Mouse (Mus musculus): ENCODE measurements around the gene Helz. TPM values are rescaled to one million over a fixed set of nuclear protein-coding genes. Genes with fewer than 3 reads are reported as not detected.
"Not testable (repeated sequence)": the region's sequence is repeated elsewhere in the genome, so short reads cannot be mapped to it uniquely, and the experiment has no call there.

The Helz gene
- polyA plus RNA-seq, 1 experiment from 2014 or later = 12.8 TPM

DNA sequence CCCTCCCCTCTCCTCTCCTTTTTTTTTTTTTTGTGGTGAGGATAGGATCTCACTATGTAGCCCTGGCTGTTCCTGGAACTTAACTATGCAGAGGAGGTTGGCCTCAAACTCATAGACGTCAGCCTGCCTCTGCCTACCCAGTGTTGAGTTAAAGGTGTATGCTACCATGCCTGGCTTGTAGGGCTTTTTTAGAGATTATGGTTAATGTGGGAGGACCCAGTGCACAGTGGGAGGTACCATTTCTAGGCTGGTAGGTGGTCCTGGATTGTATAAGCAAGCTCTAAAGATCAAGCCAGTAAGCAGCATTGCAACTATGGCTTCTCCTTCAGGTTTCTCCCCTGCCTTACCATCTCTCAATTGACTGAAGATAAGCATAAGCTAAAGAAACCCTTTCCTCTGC, 7.4 kb upstream of the Helz start:
- no peak for ATAC-seq

GRCm38 (mm10) chr11:107545747-107546476, 1.8 kb upstream of the Helz start:
- H3K4me3 ChIP-seq (ENCODE audit: low read depth, low read length) = peak overlapping the region; percentile 74

More for the DNA sequence above, 7.4 kb upstream of the Helz start:
- Histone ChIP-seq H3K9me3 (replicated peaks; ENCODE audit: control insufficient read depth, low read length) (no peaks in the 10 kb centered on the region), H3K27me3 (replicated peaks; ENCODE audit: control insufficient read depth, insufficient read depth, low read length) (0 out of 2 replicates have a peak, but pooled peaks cover under 1% of the 10 kb centered on the region), H3K4me1 (ENCODE audit: control insufficient read depth, insufficient read depth, low read length) (no peaks in the 10 kb centered on the region), H3K27ac (ENCODE audit: low read depth, low read length) (no peak overlapping the region), H3K9ac (ENCODE audit: low read length) (no peak overlapping the region), H3K36me3 (ENCODE audit: control insufficient read depth, insufficient read depth, low read length) (no peaks in the 10 kb centered on the region), H3K4me2 (ENCODE audit: low read length) (no peak overlapping the region), H3K4me3 (ENCODE audit: low read depth, low read length) (no peak overlapping the region)
- 53% methylated on average over 1 of the region's 1 CpGs for WGBS
- no peak for DNase-seq (ENCODE audit: low spot score)

DNA sequence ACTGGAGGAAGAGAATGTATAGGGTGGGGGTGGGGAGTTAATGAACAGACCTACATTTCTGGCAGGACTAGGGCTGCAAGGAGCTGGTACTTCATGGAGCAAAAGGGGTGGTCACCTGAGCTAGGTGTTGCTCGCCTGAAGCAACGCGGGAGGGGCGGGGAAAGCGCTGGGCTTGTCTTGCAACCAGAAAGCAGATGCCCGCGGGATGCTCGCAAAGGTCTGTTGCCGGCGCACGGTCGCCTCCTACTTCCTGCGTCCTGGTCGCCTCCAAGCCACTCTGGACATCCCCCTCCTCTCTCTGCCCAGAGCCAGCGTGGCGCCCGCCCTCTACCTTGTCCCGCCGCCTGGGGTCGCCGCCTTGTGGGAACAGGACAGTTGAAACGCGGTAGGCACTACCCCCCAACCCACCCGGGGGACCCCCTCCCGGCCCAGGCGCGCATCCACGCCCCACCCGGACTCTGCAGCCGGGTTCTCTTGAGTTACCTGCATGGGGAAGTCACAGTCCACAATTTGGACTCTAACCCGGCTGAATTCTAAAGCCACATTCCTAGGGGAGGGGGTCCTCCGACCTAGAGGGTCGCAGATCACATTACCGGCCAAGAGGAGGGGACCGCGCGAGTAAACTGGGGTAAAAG, 946 bp upstream of the Helz start:
- peak; percentile 24 for DNase-seq (ENCODE audit: low spot score)
- Histone ChIP-seq H3K27me3 (replicated peaks; ENCODE audit: control insufficient read depth, insufficient read depth, low read length) (0 out of 2 replicates have a peak, but pooled peaks cover 3% of the 10 kb centered on the region), H3K4me3 (ENCODE audit: low read depth, low read length) (peak overlapping the region; percentile 74), H3K9ac (ENCODE audit: low read length) (peak overlapping the region; percentile 82), H3K9me3 (replicated peaks; ENCODE audit: control insufficient read depth, low read length) (no peaks in the 10 kb centered on the region), H3K4me1 (ENCODE audit: control insufficient read depth, insufficient read depth, low read length) (peaks cover 9% of the 10 kb centered on the region; the same call in 1 of the 2 replicates), H3K4me2 (ENCODE audit: low read length) (peak overlapping the region; percentile 91), H3K27ac (ENCODE audit: low read depth, low read length) (no peak overlapping the region), H3K36me3 (ENCODE audit: control insufficient read depth, insufficient read depth, low read length) (0 out of 2 replicates have a peak, but pooled peaks cover 8% of the 10 kb centered on the region)
- WGBS = 0% methylated on average over 37 of the region's 37 CpGs
- peak; percentile 47 for ATAC-seq

More at GRCm38 (mm10) chr11:107545747-107546476, 1.8 kb upstream of the Helz start:
- H3K27me3 ChIP-seq (replicated peaks; ENCODE audit: control insufficient read depth, insufficient read depth, low read length) = 0 out of 2 replicates have a peak, but pooled peaks cover 3% of the 10 kb centered on the region
- H3K9ac ChIP-seq (ENCODE audit: low read length) = no peak overlapping the region
- peak overlapping the region; percentile 91 for H3K4me2 ChIP-seq (ENCODE audit: low read length)
- peak; percentile 68 for DNase-seq (ENCODE audit: low spot score)
- peaks cover 9% of the 10 kb centered on the region; the same call in 1 of the 2 replicates for H3K4me1 ChIP-seq (ENCODE audit: control insufficient read depth, insufficient read depth, low read length)
- H3K9me3 ChIP-seq (replicated peaks; ENCODE audit: control insufficient read depth, low read length) = no peaks in the 10 kb centered on the region
- no peak for ATAC-seq
- H3K36me3 ChIP-seq (ENCODE audit: control insufficient read depth, insufficient read depth, low read length) = 0 out of 2 replicates have a peak, but pooled peaks cover 3% of the 10 kb centered on the region
- H3K27ac ChIP-seq (ENCODE audit: low read depth, low read length) = no peak overlapping the region
- WGBS = 10% methylated on average over 13 of the region's 13 CpGs

- DNase-seq (ENCODE audit: low spot score) = peak; percentile 13
- WGBS = 8% methylated on average over 31 of the region's 39 CpGs
- Histone ChIP-seq H3K36me3 (ENCODE audit: control insufficient read depth, insufficient read depth, low read length) (peaks cover 15% of the 10 kb centered on the region; the same call in 1 of the 2 replicates), H3K9me3 (replicated peaks; ENCODE audit: control insufficient read depth, low read length) (no peaks in the 10 kb centered on the region), H3K27ac (ENCODE audit: low read depth, low read length) (peak overlapping the region; percentile 68), H3K9ac (ENCODE audit: low read length) (peak overlapping the region; percentile 82), H3K27me3 (replicated peaks; ENCODE audit: control insufficient read depth, insufficient read depth, low read length) (0 out of 2 replicates have a peak, but pooled peaks cover 3% of the 10 kb centered on the region), H3K4me2 (ENCODE audit: low read length) (peak overlapping the region; percentile 91), H3K4me3 (ENCODE audit: low read depth, low read length) (peak overlapping the region; percentile 74), H3K4me1 (ENCODE audit: control insufficient read depth, insufficient read depth, low read length) (peaks cover 9% of the 10 kb centered on the region; the same call in 1 of the 2 replicates)
- ATAC-seq = no peak; the same call in 1 of the 2 replicates
Measured at GRCm38 (mm10) chr11:107548204-107548975, 660 bp downstream of the Helz start.

DNA sequence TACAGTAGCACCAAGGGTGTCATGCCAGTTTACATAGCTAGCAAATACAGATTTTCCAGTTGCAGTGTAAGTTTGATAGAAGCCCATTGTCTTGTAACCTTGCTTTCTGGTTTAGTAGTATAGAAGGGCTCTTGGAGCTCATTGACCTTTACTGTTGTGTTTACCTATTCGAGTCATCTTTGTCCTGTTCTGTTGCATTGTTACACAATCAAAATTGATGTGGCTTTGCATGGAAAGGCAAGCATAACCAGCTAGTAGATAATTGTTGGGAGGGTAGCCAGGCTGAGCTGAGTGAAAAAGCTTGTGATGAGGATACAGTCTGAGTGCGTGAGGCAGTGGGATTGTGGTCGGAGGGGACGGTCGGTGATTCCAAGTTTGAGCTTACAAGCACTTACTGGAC, 12.1 kb downstream of the Helz start:
- ATAC-seq = no peak
- 95% methylated on average over 5 of the region's 5 CpGs for WGBS

GRCm38 (mm10) chr11:107567431-107567830, 19.7 kb downstream of the Helz start:
- Histone ChIP-seq H3K4me3 (ENCODE audit: low read depth, low read length) (no peak overlapping the region), H3K36me3 (ENCODE audit: control insufficient read depth, insufficient read depth, low read length) (peaks cover 11% of the 10 kb centered on the region; the same call in 1 of the 2 replicates), H3K4me1 (ENCODE audit: control insufficient read depth, insufficient read depth, low read length) (no peaks in the 10 kb centered on the region), H3K4me2 (ENCODE audit: low read length) (no peak overlapping the region), H3K27ac (ENCODE audit: low read depth, low read length) (no peak overlapping the region), H3K9me3 (replicated peaks; ENCODE audit: control insufficient read depth, low read length) (no peaks in the 10 kb centered on the region), H3K9ac (ENCODE audit: low read length) (no peak overlapping the region), H3K27me3 (replicated peaks; ENCODE audit: control insufficient read depth, insufficient read depth, low read length) (no peaks in the 10 kb centered on the region)
- no peak for ATAC-seq
- DNase-seq (ENCODE audit: low spot score) = no peak
- 96% methylated on average over 3 of the region's 3 CpGs for WGBS

More for the DNA sequence above, 12.1 kb downstream of the Helz start:
- Histone ChIP-seq H3K4me3 (ENCODE audit: low read depth, low read length) (no peak overlapping the region), H3K36me3 (ENCODE audit: control insufficient read depth, insufficient read depth, low read length) (peaks cover 25% of the 10 kb centered on the region), H3K27me3 (replicated peaks; ENCODE audit: control insufficient read depth, insufficient read depth, low read length) (no peaks in the 10 kb centered on the region), H3K27ac (ENCODE audit: low read depth, low read length) (no peak overlapping the region), H3K4me2 (ENCODE audit: low read length) (no peak overlapping the region), H3K4me1 (ENCODE audit: control insufficient read depth, insufficient read depth, low read length) (no peaks in the 10 kb centered on the region), H3K9me3 (replicated peaks; ENCODE audit: control insufficient read depth, low read length) (no peaks in the 10 kb centered on the region), H3K9ac (ENCODE audit: low read length) (no peak overlapping the region)
- DNase-seq (ENCODE audit: low spot score) = no peak

- no peak overlapping the region for H3K4me3 ChIP-seq (ENCODE audit: low read depth, low read length)
- no peak overlapping the region for H3K4me2 ChIP-seq (ENCODE audit: low read length)
- DNase-seq (ENCODE audit: low spot score) (no peak), ATAC-seq (no peak)
- 0 out of 2 replicates have a peak, but pooled peaks cover 8% of the 10 kb centered on the region for H3K36me3 ChIP-seq (ENCODE audit: control insufficient read depth, insufficient read depth, low read length)
- 97% methylated on average over 6 of the region's 6 CpGs for WGBS
- no peaks in the 10 kb centered on the region for H3K9me3 ChIP-seq (replicated peaks; ENCODE audit: control insufficient read depth, low read length)
- H3K9ac ChIP-seq (ENCODE audit: low read length) = no peak overlapping the region
- H3K27ac ChIP-seq (ENCODE audit: low read depth, low read length) = no peak overlapping the region
- H3K4me1 ChIP-seq (ENCODE audit: control insufficient read depth, insufficient read depth, low read length) = no peaks in the 10 kb centered on the region
- no peaks in the 10 kb centered on the region for H3K27me3 ChIP-seq (replicated peaks; ENCODE audit: control insufficient read depth, insufficient read depth, low read length)
Measured at GRCm38 (mm10) chr11:107568466-107568995, 20.8 kb downstream of the Helz start.

DNA sequence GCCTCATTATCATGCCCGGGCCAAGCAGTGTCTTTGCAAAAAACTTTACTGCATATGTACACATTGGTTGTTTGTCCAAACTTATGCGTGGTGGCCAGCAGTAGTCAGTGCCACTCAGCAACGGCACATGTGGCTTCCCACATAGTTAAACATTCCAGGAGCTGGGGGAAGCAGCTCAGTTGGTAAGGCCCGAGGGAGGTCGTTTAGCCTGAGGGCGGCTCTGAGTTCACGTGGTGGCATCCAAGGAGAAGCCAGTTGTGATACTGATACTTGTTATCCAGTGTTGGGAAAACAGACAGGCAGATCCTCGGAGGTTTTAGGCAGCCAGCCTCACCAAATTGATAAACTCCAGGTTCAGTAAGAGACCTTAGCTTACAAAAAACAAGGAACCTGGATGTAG, 23.2 kb downstream of the Helz start:
- H3K36me3 ChIP-seq (ENCODE audit: control insufficient read depth, insufficient read depth, low read length) = peaks cover 23% of the 10 kb centered on the region
- not testable (repeated sequence) for H3K4me2 ChIP-seq (ENCODE audit: low read length); H3K27me3 ChIP-seq (replicated peaks; ENCODE audit: control insufficient read depth, insufficient read depth, low read length); H3K9ac ChIP-seq (ENCODE audit: low read length); H3K27ac ChIP-seq (ENCODE audit: low read depth, low read length); H3K9me3 ChIP-seq (replicated peaks; ENCODE audit: control insufficient read depth, low read length); DNase-seq (ENCODE audit: low spot score); H3K4me1 ChIP-seq (ENCODE audit: control insufficient read depth, insufficient read depth, low read length); H3K4me3 ChIP-seq (ENCODE audit: low read depth, low read length); ATAC-seq
- 90% methylated on average over 8 of the region's 8 CpGs for WGBS

All from forebrain, embryonic 14.5 days (tissue).